Mouse (Mus musculus): ENCODE data around the gene Gm5773. TPM values are rescaled to one million over a fixed set of nuclear protein-coding genes. Genes with fewer than 3 reads are reported as not detected.

The Gm5773 gene
- polyA plus RNA-seq (2012; fragmentation: generic; extraction: Trizol) = not detected

DNA sequence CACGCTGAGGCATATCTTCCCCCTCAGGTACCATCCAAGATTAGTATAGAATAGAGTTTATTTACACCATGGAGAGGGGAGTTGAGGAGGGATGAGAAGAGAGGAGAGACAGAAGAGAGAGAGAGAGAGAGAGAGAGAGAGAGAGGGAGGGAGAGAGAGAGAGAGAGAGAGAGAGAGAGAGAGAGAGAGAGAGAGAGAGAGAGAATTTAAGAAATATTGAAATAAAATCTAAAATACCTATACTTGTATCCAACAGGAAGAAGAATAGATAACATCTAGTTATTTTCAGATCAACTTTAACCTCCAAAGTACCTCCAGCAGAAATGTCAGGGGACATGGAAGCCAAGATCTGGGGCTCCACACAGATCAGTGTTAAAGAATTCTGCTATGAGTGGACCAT, at the start of gene Gm5773:
Gene Gm5773, plus strand, starts transcription at position 301 of the 400 bp plus-strand sequence.

DNA sequence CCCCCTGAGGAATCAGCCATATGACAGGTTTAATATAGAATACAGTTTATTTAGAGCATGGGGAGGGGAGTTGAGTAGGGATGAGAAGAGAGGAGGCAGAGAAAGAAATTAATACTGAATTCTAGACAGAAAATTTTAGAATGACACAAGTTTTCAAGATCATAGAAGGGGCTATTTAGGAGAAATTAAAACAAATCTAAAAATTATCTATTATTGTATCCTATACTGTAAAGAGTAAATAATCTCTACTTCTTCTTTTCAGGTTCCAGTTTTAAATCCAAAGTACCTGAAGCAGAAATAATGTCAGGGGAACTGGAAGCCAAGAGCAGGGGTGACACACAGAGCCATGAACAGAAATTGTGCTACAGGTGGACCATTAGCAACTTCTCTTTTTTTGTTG, 23.3 kb downstream of the Gm5773 start, which contains the start of gene Tdpoz4:
Gene Tdpoz4, plus strand, starts transcription at position 301 of the 400 bp plus-strand sequence.

Other genes with a start within 250 kb of the Gm5773 start
- 1,000 to 10,000 TPM; 1,491 to 2,157 TPM for gene S100a10, start 217.9 kb upstream of the Gm5773 start, polyA plus RNA-seq (2012; fragmentation: generic; extraction: Trizol)
- not detected for gene Tdpoz2, start 120.3 kb upstream of the Gm5773 start, polyA plus RNA-seq (2012; fragmentation: generic; extraction: Trizol)
- gene Tdpoz1, start 96.7 kb upstream of the Gm5773 start, polyA plus RNA-seq (2012; fragmentation: generic; extraction: Trizol) = not detected
- gene Gm37596, start 79.9 kb upstream of the Gm5773 start, polyA plus RNA-seq (2012; fragmentation: generic; extraction: Trizol) = not detected
- gene Tdpoz4, start 23.4 kb downstream of the Gm5773 start, polyA plus RNA-seq (2012; fragmentation: generic; extraction: Trizol) = not detected
- gene Tdpoz3, start 53.0 kb downstream of the Gm5773 start, polyA plus RNA-seq (2012; fragmentation: generic; extraction: Trizol) = not detected
- not detected for gene Gm9117, start 170.5 kb downstream of the Gm5773 start, polyA plus RNA-seq (2012; fragmentation: generic; extraction: Trizol)
- not detected for gene Tdpoz5, start 188.3 kb downstream of the Gm5773 start, polyA plus RNA-seq (2012; fragmentation: generic; extraction: Trizol)